Mouse (Mus musculus): ENCODE measurements around the gene Nkiras2.
"Not testable (repeated sequence)": the region's sequence is repeated elsewhere in the genome, so short reads cannot be mapped to it uniquely, and the experiment has no call there.

Gene Nkiras2

DNA sequence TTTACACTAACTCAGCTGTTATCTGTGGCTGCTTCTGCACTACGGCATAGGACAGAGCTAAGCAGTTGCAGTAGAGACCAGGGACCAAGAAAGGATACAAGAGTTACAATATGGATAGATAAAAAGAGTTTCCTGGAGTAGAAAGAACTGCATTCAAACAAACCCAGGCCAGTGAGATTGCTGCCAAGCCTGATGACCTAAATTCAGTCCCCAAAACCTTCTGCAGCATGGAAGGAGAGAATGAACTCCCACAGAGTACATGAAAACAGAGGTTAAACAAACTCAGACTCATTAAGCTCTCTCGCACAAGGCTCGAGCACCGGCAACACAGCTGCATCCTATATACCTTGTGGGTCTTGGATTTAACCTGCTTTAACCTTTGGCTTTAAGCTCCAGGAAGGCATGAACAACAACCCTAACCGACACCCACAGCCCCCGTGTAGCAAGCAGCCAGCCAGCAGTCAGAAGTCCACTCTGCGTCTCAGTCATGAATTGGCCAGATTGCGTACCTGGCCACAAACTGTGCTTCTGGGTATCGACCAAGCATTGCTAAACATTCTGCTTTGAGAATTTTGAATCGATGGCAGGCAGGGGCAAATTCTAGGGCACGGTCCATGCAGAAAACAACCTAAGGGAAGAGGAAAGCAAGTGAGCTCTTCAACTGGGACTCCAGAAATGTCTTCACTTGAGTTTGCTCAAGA, 26.5 kb upstream of the Nkiras2 start:
- in situ Hi-C loops (cut with MboI; ENCODE audit: unreplicated experiment in 2 of 2), result loop anchor here in 1 of 2 experiments (25.0 kb wide), 1 partner anchor 1655 kb away; the partner anchor contains the start of gene Rara

DNA sequence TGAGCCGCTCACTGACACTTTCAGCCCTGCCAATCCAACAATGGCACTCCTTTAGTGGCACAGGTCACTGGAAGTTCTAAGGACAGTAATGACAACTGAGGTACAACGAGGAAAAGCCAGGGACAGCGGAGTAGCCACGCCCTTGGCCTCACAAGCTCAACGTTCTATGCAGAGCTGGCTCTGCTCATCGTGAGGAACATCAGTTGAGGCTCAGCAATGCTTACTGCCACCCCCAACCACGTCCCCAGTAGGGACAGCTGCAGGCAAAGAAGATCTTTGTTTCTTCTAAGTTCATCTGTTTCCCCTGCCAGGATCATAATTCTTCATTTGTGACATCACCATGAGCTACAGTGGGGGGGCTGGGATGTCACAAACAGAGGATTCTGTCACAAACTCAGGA, 24.4 kb upstream of the Nkiras2 start:
- in situ Hi-C loops (cut with MboI; ENCODE audit: unreplicated experiment in 2 of 2), result loop anchor here in 1 of 2 experiments (25.0 kb wide), 1 partner anchor 1657 kb away; the partner anchor contains the start of gene Rara

DNA sequence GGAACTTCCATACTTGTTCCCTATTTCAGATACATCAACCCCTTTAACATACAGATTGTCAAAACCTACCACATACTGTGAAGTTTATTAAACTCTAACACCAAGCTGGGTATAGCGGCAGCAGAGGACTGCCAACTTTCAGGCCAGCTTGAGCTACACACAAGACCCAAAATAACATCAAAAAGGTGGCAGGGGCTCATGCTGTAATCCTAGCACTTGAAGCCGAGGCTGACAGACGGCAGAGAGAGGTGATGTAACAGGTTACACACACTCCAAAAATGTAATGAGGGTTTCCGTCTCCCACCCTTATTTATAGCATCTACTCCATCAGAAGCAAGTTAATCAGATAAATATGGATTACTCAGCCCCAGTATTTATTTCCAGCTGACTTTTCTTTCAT, 23.5 kb upstream of the Nkiras2 start:
- in situ Hi-C loops (cut with MboI; ENCODE audit: unreplicated experiment in 2 of 2), result loop anchor here in 1 of 2 experiments (25.0 kb wide), 1 partner anchor 1658 kb away; the partner anchor contains the start of gene Rara

DNA sequence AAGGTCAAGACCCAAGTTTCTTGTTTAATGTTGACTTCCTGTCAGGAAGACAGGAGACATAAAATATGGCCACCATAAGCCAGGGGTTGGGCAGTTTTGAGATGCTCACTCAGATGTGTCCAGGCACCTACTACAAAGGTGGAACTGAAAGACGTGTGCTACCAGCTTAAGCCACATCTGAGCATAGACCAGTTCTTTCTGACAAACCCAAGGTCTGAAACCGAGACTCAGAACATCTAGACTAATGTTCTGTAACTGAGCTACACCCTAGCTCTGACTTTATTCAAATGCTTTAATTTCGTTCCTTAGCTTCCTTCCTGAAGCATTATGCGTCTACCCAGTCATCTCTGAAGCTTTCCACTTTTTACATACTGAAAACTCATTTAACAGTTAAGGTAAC, 21.0 kb upstream of the Nkiras2 start:
- in situ Hi-C loops (cut with MboI; ENCODE audit: unreplicated experiment in 2 of 2), result loop anchor here in 1 of 2 experiments (25.0 kb wide), 1 partner anchor 1661 kb away; the partner anchor contains the start of gene Rara

DNA sequence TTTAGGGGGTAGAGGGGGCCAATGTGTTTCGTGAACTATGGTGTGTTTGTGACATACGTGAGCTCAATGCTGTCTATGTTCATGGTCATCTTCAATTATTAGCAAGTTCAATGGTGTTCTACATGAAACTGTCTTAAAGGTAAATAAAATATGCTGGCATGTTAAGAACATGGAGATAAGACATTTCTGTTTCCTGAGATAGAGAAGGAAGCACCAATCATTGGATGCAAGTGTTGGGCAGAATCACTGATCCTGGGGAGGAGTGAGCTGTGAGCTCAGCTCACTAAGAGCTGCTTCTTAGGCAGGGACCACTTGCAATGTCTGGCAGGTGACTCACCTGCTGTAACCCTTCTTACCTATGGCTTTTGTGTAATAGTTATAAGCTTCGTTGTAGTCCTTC, 17.7 kb upstream of the Nkiras2 start:
- in situ Hi-C loops (cut with MboI; ENCODE audit: unreplicated experiment in 2 of 2), result no loop called here

DNA sequence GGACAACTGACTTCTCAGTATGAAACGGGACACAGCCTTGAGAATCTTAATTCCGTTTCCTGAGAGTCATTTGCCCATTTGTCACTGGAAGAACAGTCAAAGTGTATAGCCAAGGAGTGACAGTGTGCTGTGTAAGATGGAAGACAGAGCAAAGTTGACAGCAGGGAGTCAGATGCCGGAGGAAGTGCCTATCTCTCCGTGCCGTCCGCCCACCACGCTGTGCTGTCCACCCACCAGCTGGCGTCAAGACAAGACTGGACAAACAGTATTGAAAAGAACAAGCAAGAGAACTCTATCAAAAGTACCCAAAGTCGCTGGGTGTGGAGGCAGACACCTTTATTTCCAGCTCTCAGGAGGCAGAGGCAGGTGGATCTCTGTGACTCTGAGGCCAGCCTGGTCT, 15.9 kb upstream of the Nkiras2 start:
- in situ Hi-C loops (cut with MboI; ENCODE audit: unreplicated experiment in 2 of 2), result no loop called here

DNA sequence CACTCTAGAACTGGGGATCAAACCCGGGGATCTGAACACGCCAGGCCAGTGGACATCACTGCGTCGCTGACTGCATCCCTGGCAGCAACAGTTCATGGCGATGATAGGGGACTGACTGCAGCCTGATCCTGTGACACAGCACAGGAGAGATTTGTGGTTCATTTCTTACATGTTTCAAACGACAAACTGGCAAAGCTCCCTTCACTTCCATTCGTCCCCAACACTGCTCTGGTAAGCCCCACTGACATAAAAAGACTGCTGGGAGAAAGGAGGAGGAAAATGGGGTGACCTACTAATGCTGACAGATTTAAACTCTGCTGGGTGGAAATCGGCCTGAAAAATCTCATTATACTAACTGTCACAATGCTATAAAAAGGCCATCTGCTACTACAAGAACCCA, 15.2 kb upstream of the Nkiras2 start:
- in situ Hi-C loops (cut with MboI; ENCODE audit: unreplicated experiment in 2 of 2), result no loop called here

DNA sequence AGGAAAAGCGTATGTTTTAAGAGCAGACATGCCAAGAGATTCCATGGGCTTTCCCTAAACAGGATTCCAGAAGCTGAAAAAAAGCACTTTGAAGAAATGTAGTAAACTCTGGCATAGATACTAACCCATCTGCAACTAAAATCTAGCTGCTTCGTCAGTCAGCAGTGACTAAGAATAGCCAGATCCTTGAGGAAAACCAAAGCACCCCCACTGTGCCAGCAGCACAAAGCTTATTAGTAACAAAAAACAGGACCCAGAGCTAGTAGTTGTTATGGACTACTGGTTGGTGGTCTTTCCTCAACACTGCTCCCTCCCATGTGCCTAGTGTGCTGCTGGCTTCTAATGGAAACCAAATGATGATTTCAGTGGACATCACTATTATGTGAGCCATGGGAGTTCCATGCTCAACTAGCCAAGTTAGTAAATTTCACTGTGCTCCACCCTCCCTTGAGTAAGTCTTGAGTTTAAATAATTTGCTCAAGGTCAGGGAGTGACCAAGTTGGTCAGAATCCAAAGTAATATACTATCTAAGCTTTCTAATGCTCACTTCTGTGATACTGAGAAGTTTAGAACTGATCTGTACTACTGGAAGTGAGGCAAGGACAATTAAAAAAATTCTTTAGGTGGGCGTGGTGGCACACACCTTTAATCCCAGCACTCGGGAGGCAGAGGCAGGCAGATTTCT, 14.6 kb upstream of the Nkiras2 start:
- in situ Hi-C loops (cut with MboI; ENCODE audit: unreplicated experiment in 2 of 2), result no loop called here

DNA sequence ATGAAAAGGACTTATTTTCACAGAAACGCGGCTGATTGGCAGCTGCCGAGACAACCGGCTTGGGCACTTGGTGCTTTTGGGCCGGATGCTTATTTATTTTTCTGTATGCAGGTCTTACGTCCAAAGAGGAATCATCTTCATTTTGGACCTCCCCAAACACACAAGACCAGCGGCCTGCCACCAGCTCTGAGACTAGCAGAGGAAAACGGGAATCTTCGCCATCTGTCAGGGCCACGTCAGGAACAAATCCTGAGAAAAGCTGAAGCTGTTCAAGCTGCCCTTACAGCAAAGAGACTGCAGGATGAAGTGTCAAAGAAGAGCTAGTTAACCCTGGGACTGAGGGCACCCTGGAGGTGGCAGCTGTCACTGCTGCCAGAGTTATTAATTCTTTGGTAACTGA, 13.6 kb upstream of the Nkiras2 start:
- in situ Hi-C loops (cut with MboI; ENCODE audit: unreplicated experiment in 2 of 2), result no loop called here

DNA sequence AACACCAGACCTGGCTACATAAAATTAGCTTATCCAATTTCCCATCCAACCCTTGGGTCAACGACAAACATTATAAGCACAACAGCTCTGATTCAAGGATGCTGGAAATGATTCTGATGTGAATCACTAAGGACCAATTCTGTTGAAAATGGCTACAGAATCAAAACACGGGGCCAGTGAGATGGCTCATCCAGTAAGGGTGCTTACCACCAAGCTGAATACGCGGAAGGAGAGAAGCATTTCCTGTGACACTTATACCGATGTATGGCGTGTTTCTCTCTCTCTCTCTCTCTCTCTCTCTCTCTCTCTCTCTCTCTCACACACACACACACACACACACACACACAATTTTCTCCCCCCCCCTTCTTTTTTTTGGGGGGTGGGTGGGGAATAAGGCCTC, 11.9 kb upstream of the Nkiras2 start:
- in situ Hi-C loops (cut with MboI; ENCODE audit: unreplicated experiment in 2 of 2), result no loop called here

DNA sequence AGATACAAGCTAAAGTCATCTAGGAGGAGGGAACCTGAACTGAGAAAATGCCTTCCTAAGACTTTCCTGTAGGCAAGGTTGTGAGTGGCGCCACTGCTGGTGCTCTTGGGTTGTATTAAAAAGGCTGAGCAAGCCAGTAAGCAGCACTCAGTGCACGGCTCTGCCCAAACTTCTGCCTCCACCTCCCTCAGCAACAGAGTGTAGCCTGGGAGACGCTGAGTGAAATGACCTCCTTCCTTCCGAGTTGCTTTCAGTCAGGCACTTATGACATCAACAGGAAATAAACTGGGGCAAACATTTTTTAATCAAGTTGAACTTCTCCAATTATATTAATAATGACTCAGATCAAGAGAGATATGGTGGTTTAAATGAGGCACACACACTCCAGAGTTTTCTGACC, 10.2 kb upstream of the Nkiras2 start:
- in situ Hi-C loops (cut with MboI; ENCODE audit: unreplicated experiment in 2 of 2), result no loop called here

DNA sequence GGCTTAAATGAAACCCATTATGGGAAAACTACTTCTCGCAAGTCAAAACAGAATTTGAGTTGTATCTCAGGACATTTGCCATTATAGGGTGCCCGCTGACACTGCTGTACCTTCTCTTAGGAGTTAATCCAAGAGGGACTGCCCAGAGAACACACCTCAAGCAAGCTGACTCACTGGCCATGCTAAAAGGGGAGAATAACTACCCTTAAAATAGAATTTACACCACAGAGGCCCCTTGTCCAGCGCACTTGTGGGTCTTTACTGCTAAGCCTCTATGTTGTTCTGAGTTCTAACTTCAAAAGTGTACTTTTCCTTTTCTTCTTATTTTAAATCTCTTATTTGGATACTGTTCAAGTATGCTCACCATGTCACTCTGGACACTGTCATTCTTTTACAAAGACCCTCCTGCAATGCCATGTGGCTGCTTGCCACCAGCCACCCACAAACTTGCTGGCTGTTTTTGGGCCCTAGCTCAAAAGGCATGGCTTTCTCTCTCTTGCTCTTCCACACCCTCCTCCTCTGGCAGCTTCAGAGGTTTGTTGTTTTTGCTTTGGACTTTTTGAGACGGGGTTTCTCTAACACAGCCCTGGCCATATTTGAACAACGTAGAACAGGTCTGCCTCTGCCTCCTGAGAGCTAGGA, 9.6 kb upstream of the Nkiras2 start:
- in situ Hi-C loops (cut with MboI; ENCODE audit: unreplicated experiment in 2 of 2), result no loop called here

DNA sequence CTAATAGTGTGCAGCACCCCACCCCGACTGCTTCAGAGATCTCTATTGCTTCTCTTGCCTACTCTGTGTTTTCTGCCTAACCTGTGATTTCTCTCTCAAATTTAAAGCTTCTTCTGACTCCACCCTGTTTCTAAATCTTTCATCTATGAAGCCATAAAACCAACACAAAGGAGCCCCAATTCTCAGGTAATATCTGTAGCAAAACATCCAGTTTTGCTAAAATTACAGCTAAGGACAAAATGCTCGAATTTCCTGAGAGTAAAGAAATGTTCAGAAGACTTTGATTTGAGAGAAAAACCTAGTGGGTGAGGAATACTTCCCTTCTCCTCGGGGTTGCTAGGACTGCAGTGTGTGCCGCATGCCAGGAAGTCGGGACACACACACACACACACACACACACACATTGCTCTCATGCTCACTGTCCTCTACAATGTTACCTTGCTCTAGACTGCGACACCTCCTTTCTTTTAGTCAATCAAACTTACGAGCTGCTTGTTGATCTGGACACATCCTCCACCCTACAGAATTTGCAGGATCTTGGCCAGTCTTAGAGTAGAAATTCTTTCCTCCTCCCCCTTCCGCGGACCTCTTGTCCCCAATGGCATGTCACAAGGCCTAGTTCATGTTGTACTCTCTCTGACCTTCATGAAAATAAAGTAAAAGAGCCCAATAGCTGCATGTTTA, 8.9 kb upstream of the Nkiras2 start:
- in situ Hi-C loops (cut with MboI; ENCODE audit: unreplicated experiment in 2 of 2), result no loop called here

DNA sequence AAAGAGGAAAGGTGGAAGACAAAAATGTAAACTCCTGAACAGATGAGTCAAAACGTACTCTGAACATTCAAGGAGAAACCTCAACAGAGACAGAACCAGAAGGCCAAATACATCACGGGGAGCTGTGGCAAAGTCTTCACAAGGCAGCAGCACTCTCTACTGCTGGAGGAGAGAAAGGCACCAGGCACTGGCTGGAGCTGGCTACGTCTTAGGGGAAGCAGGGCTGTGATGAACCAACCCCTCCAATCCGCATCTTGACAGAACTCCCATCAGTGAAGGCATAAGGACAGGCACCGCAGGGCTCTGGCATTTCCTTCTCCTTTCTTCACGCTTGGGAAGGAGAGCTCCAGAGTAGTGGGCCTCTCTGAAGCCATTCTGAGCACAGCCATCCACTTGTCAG, 7.4 kb upstream of the Nkiras2 start:
- in situ Hi-C loops (cut with MboI; ENCODE audit: unreplicated experiment in 2 of 2), result no loop called here

DNA sequence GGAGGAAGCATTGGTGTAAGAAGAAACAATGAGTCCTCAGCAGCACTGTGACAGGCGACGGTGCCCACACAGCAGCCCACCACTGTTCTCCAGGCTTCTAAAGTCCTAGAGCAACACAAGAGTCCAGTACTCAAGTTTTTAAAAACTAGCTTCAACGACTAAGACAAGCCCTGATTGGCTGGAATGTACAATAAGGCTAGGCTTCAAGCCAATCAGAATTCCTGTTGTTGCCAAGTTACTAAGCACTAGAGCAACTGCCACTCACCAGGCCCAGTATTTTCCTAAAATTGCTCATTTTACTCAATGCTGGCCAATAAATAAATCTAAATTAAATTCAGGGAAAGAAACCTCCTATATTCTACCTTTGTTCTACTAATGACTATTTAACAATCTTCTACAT, 5.8 kb upstream of the Nkiras2 start:
- in situ Hi-C loops (cut with MboI; ENCODE audit: unreplicated experiment in 2 of 2), result no loop called here

DNA sequence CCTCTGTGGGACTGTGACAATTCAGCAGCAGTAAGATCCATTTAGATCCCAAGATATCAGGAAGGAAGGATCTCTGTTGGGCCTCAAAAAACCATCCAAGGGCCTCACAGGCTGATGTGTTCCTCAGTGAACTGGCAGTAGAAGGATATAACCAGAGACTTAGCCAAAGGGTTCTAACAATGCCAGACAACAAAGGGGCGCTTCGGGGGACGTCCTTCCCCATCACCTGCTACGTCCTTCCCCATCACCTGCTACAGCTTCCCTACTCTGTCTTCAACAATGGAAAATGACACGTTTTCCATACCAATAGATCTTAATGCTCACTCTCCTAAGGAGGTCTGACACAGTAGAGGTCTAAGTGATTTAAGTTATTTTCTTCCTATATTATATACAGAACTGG, 2.7 kb upstream of the Nkiras2 start:
- in situ Hi-C loops (cut with MboI; ENCODE audit: unreplicated experiment in 2 of 2), result no loop called here

DNA sequence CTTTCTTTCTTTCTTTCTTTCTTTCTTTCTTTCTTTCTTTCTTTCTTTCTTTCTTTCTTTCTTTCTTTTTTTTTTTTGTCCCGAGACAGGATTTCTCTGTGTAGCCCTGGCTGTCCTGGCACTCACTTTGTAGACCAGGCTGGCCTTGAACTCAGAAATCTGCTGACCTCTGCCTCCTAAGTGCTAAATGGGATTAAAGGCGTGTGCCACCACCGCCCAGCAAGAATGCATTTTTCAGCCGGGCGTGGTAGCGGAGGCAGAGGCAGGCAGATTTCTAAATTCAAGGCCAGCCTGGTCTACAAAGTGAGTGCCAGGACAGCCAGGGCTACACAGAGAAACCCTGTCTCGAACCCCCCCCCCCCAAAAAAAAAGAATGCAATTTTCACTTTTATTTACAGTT, 2.2 kb upstream of the Nkiras2 start:
- in situ Hi-C loops (cut with MboI; ENCODE audit: unreplicated experiment in 2 of 2), result not testable (repeated sequence)

DNA sequence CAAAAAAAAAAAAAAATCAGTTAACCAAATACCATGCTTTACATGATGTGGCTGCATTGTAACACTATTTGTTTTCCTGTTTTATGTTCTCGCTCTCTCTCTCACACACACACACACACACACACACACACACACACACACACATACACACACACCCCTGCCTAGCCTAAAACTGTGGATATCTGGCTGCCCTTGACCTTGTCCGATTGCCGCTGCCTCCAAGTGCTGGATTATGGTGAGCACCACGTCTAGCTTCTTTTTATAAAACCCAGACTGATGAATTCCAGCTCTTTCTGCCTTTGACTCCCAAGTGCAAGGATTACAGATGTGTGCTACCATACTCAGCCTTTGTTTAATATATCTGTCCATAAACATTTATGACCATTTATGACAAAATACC, 1.6 kb upstream of the Nkiras2 start:
- in situ Hi-C loops (cut with MboI; ENCODE audit: unreplicated experiment in 2 of 2), result no loop called here

DNA sequence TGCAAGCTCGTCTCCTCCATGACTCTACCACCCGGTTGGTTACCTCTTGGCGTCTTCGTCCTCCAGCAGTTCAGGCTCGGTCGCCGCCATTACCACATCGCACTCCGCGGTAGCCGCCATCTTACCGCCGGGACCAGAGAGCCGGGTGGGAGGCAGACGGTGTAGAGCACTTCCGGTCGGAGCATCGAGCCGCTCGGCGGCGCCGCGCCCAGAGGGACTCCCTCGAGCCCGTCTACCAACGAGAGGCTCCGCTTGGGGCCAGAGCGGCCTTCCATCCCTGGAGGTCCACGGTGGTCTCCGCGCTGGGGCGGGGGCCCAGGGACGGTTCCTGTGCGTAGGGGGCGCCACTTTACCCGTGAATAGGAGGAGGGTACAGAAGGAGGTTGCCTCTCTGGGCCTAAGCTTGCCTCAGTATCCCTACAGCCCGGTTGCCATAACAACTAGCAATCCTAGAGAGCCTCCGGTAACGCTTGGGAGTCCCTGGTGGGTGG, 486 bp downstream of the Nkiras2 start:
- in situ Hi-C loops (cut with MboI; ENCODE audit: unreplicated experiment in 2 of 2), result no loop called here

DNA sequence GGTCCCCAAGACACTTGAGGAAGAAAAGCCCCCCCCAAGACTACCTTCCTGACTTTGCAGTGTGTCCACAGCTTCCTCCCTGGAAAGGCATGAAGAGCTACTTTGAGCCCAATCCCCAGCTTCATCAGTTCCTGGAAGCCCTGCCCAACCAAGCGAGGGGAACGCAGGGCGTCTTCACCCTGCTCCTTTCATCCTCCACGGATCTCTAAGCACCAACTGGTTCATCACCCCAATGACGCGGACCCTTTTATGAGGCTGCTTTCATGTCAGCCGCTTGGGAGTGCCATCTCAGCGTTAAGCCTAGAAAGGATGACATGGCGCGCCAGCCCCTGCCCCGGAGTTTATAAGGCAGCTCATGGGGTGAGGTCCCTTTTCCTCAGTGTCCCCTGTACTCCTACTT, 938 bp downstream of the Nkiras2 start, which contains the start of gene Dnajc7:
TSS of gene Dnajc7 (minus strand) at position 187 of the 400 bp plus-strand sequence.
- in situ Hi-C loops (cut with MboI; ENCODE audit: unreplicated experiment in 2 of 2), result loop anchor here (5.0 kb wide), 3 partner anchors 33 to 77 kb away; no protein-coding TSS in a partner anchor

DNA sequence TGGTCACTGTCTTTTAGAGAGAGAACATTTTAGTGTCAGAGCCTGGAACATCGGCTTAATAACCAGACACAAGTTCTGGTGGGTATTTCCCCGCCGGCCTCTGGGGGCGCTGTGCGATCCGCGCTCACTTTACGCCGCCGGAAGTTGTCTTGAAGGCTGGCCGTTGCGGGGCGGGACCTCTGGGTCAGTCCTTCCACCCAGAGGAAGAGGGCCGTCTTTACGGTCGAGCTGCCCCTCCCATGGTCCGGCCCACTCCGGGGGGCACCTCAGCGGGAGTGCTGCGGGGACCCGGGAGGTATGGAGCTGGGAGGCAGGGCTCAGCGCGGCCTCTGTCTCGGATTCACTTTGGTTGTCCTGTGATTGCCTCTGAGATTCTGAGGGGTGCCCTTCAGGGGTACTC, 3.7 kb downstream of the Nkiras2 start:
- in situ Hi-C loops (cut with MboI; ENCODE audit: unreplicated experiment in 2 of 2), result loop anchor here (5.0 kb wide), 3 partner anchors 35 to 75 kb away; no protein-coding TSS in a partner anchor
